ENCODE assay signal across 9 mouse cellular contexts in genomic region chr5:75976696-75977095, GRCm38 (mm10). TPM values are rescaled to one million over a fixed set of nuclear protein-coding genes. Genes with fewer than 3 reads are reported as not detected.
DNase-seq lines count a peak whose midpoint lies in the region; ATAC-seq lines count a peak whose summit lies in the region.
"Had no signal": no experiment of that assay in that cellular context is flagged by ENCODE, and none has a peak within 500 bp of the region (broad histone marks: within the 10 kb centered on the region; RNA-seq: fewer than 3 reads in every experiment).

No protein-coding gene starts in this region.

- H3K27ac ChIP-seq in heart, embryonic 14.5 days (replicated peaks in 1 of 2; ENCODE audit: control insufficient read depth in 1 of 2, insufficient read depth in 1 of 2, low read depth in 2 of 2, low read length in 2 of 2): peak overlapping the region; percentile 45 to 85; a peak in 3 of 4 replicates
- peak overlapping the region; percentile 92 for H3K27ac ChIP-seq in brown adipose tissue, adult 24 weeks (replicated peaks; ENCODE audit: low read depth, low read length)
- H3K27ac ChIP-seq in hindbrain, embryonic 14.5 days: no peak overlapping the region
- no peak overlapping the region for H3K27ac ChIP-seq in midbrain, embryonic 11.5 days (ENCODE audit: low read depth, low read length)

- peak overlapping the region; percentile 45 for H3K4me2 ChIP-seq in heart, embryonic 14.5 days (ENCODE audit: low read length)
- H3K4me2 ChIP-seq in hindbrain, embryonic 14.5 days (replicated peaks): peak overlapping the region; percentile 15; the same call in 1 of the 2 replicates
- no peak overlapping the region for H3K4me2 ChIP-seq in midbrain, embryonic 11.5 days

- no peak for ATAC-seq in heart, embryonic 14.5 days (ENCODE audit: insufficient number of reproducible peaks, insufficient read depth, low FRiP score, low read depth)
- no peak for ATAC-seq in hindbrain, embryonic 14.5 days (ENCODE audit: low FRiP score)
- ATAC-seq in midbrain, embryonic 11.5 days (ENCODE audit: low FRiP score): no peak
- no peak for ATAC-seq in erythroblast, adult 5-6 weeks (replicated peaks; ENCODE audit: low FRiP score, poor library complexity, severe bottlenecking)

- 44% methylated on average over 9 of the region's 9 CpGs for WGBS in heart, embryonic 14.5 days
- 39% methylated on average over 9 of the region's 9 CpGs for WGBS in hindbrain, embryonic 14.5 days
- WGBS in midbrain, embryonic 11.5 days: 36% methylated on average over 9 of the region's 9 CpGs

- peaks cover 14% of the 10 kb centered on the region for H3K27me3 ChIP-seq in heart, embryonic 14.5 days (ENCODE audit: control insufficient read depth, insufficient read depth, low read length)
- peaks cover 57% of the 10 kb centered on the region for H3K27me3 ChIP-seq in hindbrain, embryonic 14.5 days (ENCODE audit: control insufficient read depth, insufficient read depth, low read length)
- H3K27me3 ChIP-seq in midbrain, embryonic 11.5 days (ENCODE audit: control insufficient read depth, insufficient read depth, low read length): peaks cover 48% of the 10 kb centered on the region

- peak overlapping the region; percentile 75 for H3K9ac ChIP-seq in heart, embryonic 14.5 days (ENCODE audit: low read length)
- H3K9ac ChIP-seq in hindbrain, embryonic 14.5 days: 0 out of 2 replicates have a peak overlapping the region, but pooled peaks have one; percentile 7
- no peak overlapping the region for H3K9ac ChIP-seq in midbrain, embryonic 11.5 days (ENCODE audit: low read length)

- no peaks in the 10 kb centered on the region for H3K9me3 ChIP-seq in heart, embryonic 14.5 days (ENCODE audit: control insufficient read depth, low read length)
- no peaks in the 10 kb centered on the region for H3K9me3 ChIP-seq in hindbrain, embryonic 14.5 days (ENCODE audit: control insufficient read depth, low read length)
- H3K9me3 ChIP-seq in midbrain, embryonic 11.5 days (ENCODE audit: control insufficient read depth, low read length): no peaks in the 10 kb centered on the region

- H3K36me3 ChIP-seq in heart, embryonic 14.5 days (ENCODE audit: control insufficient read depth, insufficient read depth, low read length): peaks cover 13% of the 10 kb centered on the region
- H3K36me3 ChIP-seq in hindbrain, embryonic 14.5 days (replicated peaks; ENCODE audit: control insufficient read depth, insufficient read depth): no peaks in the 10 kb centered on the region
- H3K36me3 ChIP-seq in midbrain, embryonic 11.5 days (ENCODE audit: control insufficient read depth, insufficient read depth, low read length): no peaks in the 10 kb centered on the region

- peak overlapping the region; percentile 58 to 87 for H3K4me3 ChIP-seq in heart, embryonic 14.5 days (ENCODE audit: control insufficient read depth in 1 of 2, insufficient read depth in 1 of 2, low read depth in 1 of 2, low read length in 2 of 2)
- H3K4me3 ChIP-seq in brown adipose tissue, adult 24 weeks (ENCODE audit: insufficient read depth, low read depth, low read length): peak overlapping the region; percentile 91
- H3K4me3 ChIP-seq in hindbrain, embryonic 14.5 days (replicated peaks; ENCODE audit: low read length): peak overlapping the region; percentile 8
- H3K4me3 ChIP-seq in midbrain, embryonic 11.5 days (ENCODE audit: low read depth, low read length): no peak overlapping the region

- DNase-seq in heart, postnatal 4 days: no peak
- no peak for DNase-seq in hindbrain, embryonic 14.5 days (ENCODE audit: low spot score)
- DNase-seq in midbrain, embryonic 11.5 days (ENCODE audit: low spot score, missing footprints): peak; percentile 87
- no peak for DNase-seq in thymus, postnatal 4 days
- no peak for DNase-seq in adrenal gland, adult (ENCODE audit: inconsistent age in 2 of 2, low spot score in 1 of 2)
- DNase-seq: adrenal gland, adult 2 months had no signal

- H3K4me1 ChIP-seq in heart, embryonic 14.5 days (ENCODE audit: control insufficient read depth in 2 of 2, insufficient read depth in 2 of 2, low read length in 2 of 2): peaks cover 0 to 3% of the 10 kb centered on the region in 2 experiments; a peak in 3 of 4 replicates
- peaks cover 13% of the 10 kb centered on the region; the same call in 1 of the 2 replicates for H3K4me1 ChIP-seq in brown adipose tissue, adult 24 weeks (ENCODE audit: control insufficient read depth, insufficient read depth, insufficient read length, low read length)
- H3K4me1 ChIP-seq in hindbrain, embryonic 14.5 days (replicated peaks; ENCODE audit: control insufficient read depth, insufficient read depth, low read length): peaks cover 4% of the 10 kb centered on the region; the same call in 1 of the 2 replicates
- H3K4me1 ChIP-seq in midbrain, embryonic 11.5 days (ENCODE audit: control insufficient read depth, insufficient read depth, low read length): peaks cover 8% of the 10 kb centered on the region; the same call in 1 of the 2 replicates

RNA-seq across cellular contexts. Expression of gene Kdr, which starts 1.6 kb away (rescaled TPM):
- polyA plus RNA-seq in heart, embryonic 14.5 days (2014; fragmentation: Nextera tagmentation; extraction: Ambion mirVana): 44.3 and 44.5 TPM in 2 replicates
- total RNA-seq in heart, postnatal 4 days (2021): 100 to 1,000 TPM; 115 to 119 TPM
- polyA plus RNA-seq in brown adipose tissue, adult 24 weeks (2012; ENCODE audit: insufficient read depth, insufficient read length, missing spikeins): 22.0 and 39.9 TPM in 2 replicates
- polyA plus RNA-seq in hindbrain, embryonic 14.5 days (2014; fragmentation: Nextera tagmentation; extraction: Ambion mirVana): 25.8 and 29.0 TPM in 2 replicates
- 24.5 and 28.1 TPM in 2 replicates for polyA plus RNA-seq in midbrain, embryonic 11.5 days (2014; fragmentation: Nextera tagmentation; extraction: Ambion mirVana)
- total RNA-seq in erythroblast, adult 5-6 weeks (2015; ENCODE audit: low replicate concordance): not detected in 2 replicates
- total RNA-seq in erythroblast, adult 5-6 weeks (2017; ENCODE audit: low replicate concordance): 0.17 TPM in 1 of 2 replicates, not detected in the other

Comparison
In these comparisons a context has a peak if more than half of its experiments do, and no peak if none do; other contexts are left out.
1. H3K27ac ChIP-seq: peak in heart, embryonic 14.5 days (2 of 2) and brown adipose tissue, adult 24 weeks (single experiment); none in hindbrain, embryonic 14.5 days (single experiment) and midbrain, embryonic 11.5 days (single experiment).